ENCODE assay signal across 11 mouse cellular contexts in genomic region chr13:92828820-92829219, GRCm38 (mm10). TPM values are rescaled to one million over a fixed set of nuclear protein-coding genes. Genes with fewer than 3 reads are reported as not detected.
A peak's percentile ranks its signal among the peaks of the same experiment; 100 is the strongest.
DNase-seq lines count a peak whose midpoint lies in the region; ATAC-seq and TF ChIP-seq lines count a peak whose summit lies in the region.
"Had no signal": no experiment of that assay in that cellular context is flagged by ENCODE, and none has a peak within 500 bp of the region (broad histone marks: within the 10 kb centered on the region; RNA-seq: fewer than 3 reads in every experiment).

No protein-coding gene starts in this region.

- TF ChIP-seq EP300 in CH12.LX (IDR thresholded peaks at IDR 0.05; ENCODE audit: low read length) = no peak

- no peaks in the 10 kb centered on the region for H3K27me3 ChIP-seq in embryonic facial prominence, embryonic 11.5 days (ENCODE audit: control insufficient read depth, insufficient read depth, low read length)
- H3K27me3 ChIP-seq in embryonic facial prominence, embryonic 10.5 days (replicated peaks; ENCODE audit: low read depth, poor library complexity, severe bottlenecking) = no peaks in the 10 kb centered on the region
- no peaks in the 10 kb centered on the region for H3K27me3 ChIP-seq in kidney, postnatal 0 days (ENCODE audit: insufficient read depth, low read length)
- no peaks in the 10 kb centered on the region for H3K27me3 ChIP-seq in kidney, adult 2 months (replicated peaks; ENCODE audit: control insufficient read depth, insufficient read depth, low read length)
- H3K27me3 ChIP-seq in CH12.LX (replicated peaks) = no peaks in the 10 kb centered on the region
- no peaks in the 10 kb centered on the region for H3K27me3 ChIP-seq in limb, embryonic 13.5 days
- H3K27me3 ChIP-seq: liver, embryonic 13.5 days had no signal

- in situ Hi-C loops in CH12.LX (cut with MboI; ENCODE audit: low pct_ligation_motif_present, low pct_unique_long_range_greater_than_20kb, low sequenced_read_pairs) = no loop called here

- no peaks in the 10 kb centered on the region for H3K4me1 ChIP-seq in embryonic facial prominence, embryonic 11.5 days (ENCODE audit: control insufficient read depth, insufficient read depth, low read length)
- peaks cover 4% of the 10 kb centered on the region; the same call in 1 of the 2 replicates for H3K4me1 ChIP-seq in embryonic facial prominence, embryonic 10.5 days
- no peaks in the 10 kb centered on the region for H3K4me1 ChIP-seq in kidney, postnatal 0 days (replicated peaks; ENCODE audit: insufficient read depth, low read length)
- no peaks in the 10 kb centered on the region for H3K4me1 ChIP-seq in kidney, adult 2 months (ENCODE audit: control insufficient read depth, insufficient read depth, low read length)
- peaks cover 5 to 15% of the 10 kb centered on the region in 2 experiments for H3K4me1 ChIP-seq in CH12.LX (ENCODE audit: control insufficient read depth in 1 of 2, insufficient read depth in 2 of 2)
- H3K4me1 ChIP-seq in limb, embryonic 13.5 days = peaks cover 10% of the 10 kb centered on the region
- H3K4me1 ChIP-seq: liver, embryonic 13.5 days had no signal

- ATAC-seq in embryonic facial prominence, embryonic 11.5 days (replicated peaks; ENCODE audit: insufficient number of reproducible peaks, low FRiP score, low TSS enrichment, low read depth) = no peak
- no peak for ATAC-seq in kidney, postnatal 0 days (replicated peaks; ENCODE audit: low FRiP score, low read depth)
- ATAC-seq in limb, embryonic 13.5 days (ENCODE audit: low FRiP score, low read depth) = peak; percentile 24; the same call in 1 of the 2 replicates

- H3K27ac ChIP-seq in embryonic facial prominence, embryonic 11.5 days (replicated peaks; ENCODE audit: low read depth, low read length) = no peak overlapping the region
- no peak overlapping the region for H3K27ac ChIP-seq in embryonic facial prominence, embryonic 10.5 days (replicated peaks)
- no peak overlapping the region for H3K27ac ChIP-seq in kidney, postnatal 0 days
- no peak overlapping the region for H3K27ac ChIP-seq in kidney, adult 2 months (ENCODE audit: insufficient read depth, low read depth, low read length)
- no peak overlapping the region for H3K27ac ChIP-seq in CH12.LX (ENCODE audit: insufficient read depth, low read depth)
- peak overlapping the region; percentile 39 for H3K27ac ChIP-seq in limb, embryonic 13.5 days
- H3K27ac ChIP-seq: liver, embryonic 13.5 days had no signal

- H3K4me3 ChIP-seq in embryonic facial prominence, embryonic 11.5 days (ENCODE audit: low read depth, low read length) = no peak overlapping the region
- H3K4me3 ChIP-seq in embryonic facial prominence, embryonic 10.5 days = no peak overlapping the region
- no peak overlapping the region for H3K4me3 ChIP-seq in kidney, postnatal 0 days (replicated peaks; ENCODE audit: low read depth, low read length)
- no peak overlapping the region for H3K4me3 ChIP-seq in kidney, adult 2 months (ENCODE audit: insufficient read depth, low read depth, low read length)
- H3K4me3 ChIP-seq in CH12.LX (replicated peaks in 1 of 3; ENCODE audit: low read depth in 2 of 3, low read length in 2 of 3, poor library complexity in 1 of 3) = no peak overlapping the region
- H3K4me3 ChIP-seq in limb, embryonic 13.5 days = no peak overlapping the region
- H3K4me3 ChIP-seq: liver, embryonic 13.5 days had no signal

- H3K9me3 ChIP-seq in embryonic facial prominence, embryonic 11.5 days (replicated peaks; ENCODE audit: control insufficient read depth, low read length) = no peaks in the 10 kb centered on the region
- no peaks in the 10 kb centered on the region for H3K9me3 ChIP-seq in embryonic facial prominence, embryonic 10.5 days
- no peaks in the 10 kb centered on the region for H3K9me3 ChIP-seq in kidney, postnatal 0 days (replicated peaks; ENCODE audit: low read length)
- H3K9me3 ChIP-seq in CH12.LX (replicated peaks; ENCODE audit: low read length) = no peaks in the 10 kb centered on the region
- H3K9me3 ChIP-seq in limb, embryonic 13.5 days = no peaks in the 10 kb centered on the region
- H3K9me3 ChIP-seq: liver, embryonic 13.5 days had no signal

- H3K4me2 ChIP-seq in embryonic facial prominence, embryonic 11.5 days (ENCODE audit: low read depth, low read length) = no peak overlapping the region
- peak overlapping the region; percentile 22; the same call in 1 of the 2 replicates for H3K4me2 ChIP-seq in kidney, postnatal 0 days (ENCODE audit: low read length)
- peak overlapping the region; percentile 54 for H3K4me2 ChIP-seq in CH12.LX (ENCODE audit: insufficient read depth, low read depth, poor library complexity, severe bottlenecking)
- H3K4me2 ChIP-seq in limb, embryonic 13.5 days (replicated peaks) = peak overlapping the region; percentile 35
- H3K4me2 ChIP-seq: liver, embryonic 13.5 days had no signal

- TF ChIP-seq CTCF in kidney, postnatal 0 days (IDR thresholded peaks at IDR 0.05; ENCODE audit: low read depth) = no peak
- no peak for TF ChIP-seq CTCF in kidney, adult 2 months (conservative IDR thresholded peaks at IDR 0.05; ENCODE audit: insufficient read depth, insufficient read length, low read depth, low read length)
- no peak for TF ChIP-seq CTCF in CH12.LX (conservative IDR thresholded peaks at IDR 0.05 in 1 of 2, IDR thresholded peaks at IDR 0.05 in 1 of 2; ENCODE audit: low read depth in 2 of 2, low read length in 2 of 2)

- H3K9ac ChIP-seq in embryonic facial prominence, embryonic 11.5 days (replicated peaks; ENCODE audit: low read length) = no peak overlapping the region
- no peak overlapping the region for H3K9ac ChIP-seq in kidney, postnatal 0 days (ENCODE audit: low read depth, low read length)
- H3K9ac ChIP-seq in CH12.LX (ENCODE audit: insufficient read depth, low read depth) = peak overlapping the region; percentile 28; the same call in 1 of the 2 replicates
- H3K9ac ChIP-seq in limb, embryonic 13.5 days = no peak overlapping the region
- H3K9ac ChIP-seq: liver, embryonic 13.5 days had no signal

- dilution Hi-C loops in CH12.LX (cut with MboI; ENCODE audit: extremely low pct_ligation_motif_present, extremely low pct_unique_long_range_greater_than_20kb, low sequenced_read_pairs) = no loop called here

- no peak for TF ChIP-seq RAD21 in CH12.LX (IDR thresholded peaks at IDR 0.05; ENCODE audit: low read depth, low read length)

- peak; percentile 1 for DNase-seq in embryonic facial prominence, embryonic 11.5 days (ENCODE audit: low spot score)
- no peak for DNase-seq in embryonic facial prominence, embryonic 10.5 days (ENCODE audit: low spot score)
- peak; percentile 44 for DNase-seq in kidney, postnatal 0 days (ENCODE audit: low spot score)
- DNase-seq in kidney, adult 2 months = no peak
- peak; percentile 9 for DNase-seq in CH12.LX (ENCODE audit: extremely low read depth)
- DNase-seq in cerebellum, adult 11-12 months = no peak
- DNase-seq in spleen, adult 12 weeks (ENCODE audit: low spot score) = no peak
- DNase-seq: cerebellum, postnatal 25 days; kidney, adult 18-20 months; liver, embryonic 13.5 days had no signal

- no peak for TF ChIP-seq POLR2A in kidney, adult 2 months (IDR thresholded peaks at IDR 0.05; ENCODE audit: low read depth, low read length)
- TF ChIP-seq POLR2A in CH12.LX (IDR thresholded peaks at IDR 0.05; ENCODE audit: low read depth, low read length) = no peak

- no peaks in the 10 kb centered on the region for H3K36me3 ChIP-seq in embryonic facial prominence, embryonic 11.5 days (replicated peaks; ENCODE audit: control insufficient read depth, insufficient read depth, low read depth, low read length)
- no peaks in the 10 kb centered on the region for H3K36me3 ChIP-seq in embryonic facial prominence, embryonic 10.5 days (replicated peaks)
- no peaks in the 10 kb centered on the region for H3K36me3 ChIP-seq in kidney, postnatal 0 days (ENCODE audit: insufficient read depth, low read length)
- no peaks in the 10 kb centered on the region for H3K36me3 ChIP-seq in kidney, adult 2 months (ENCODE audit: control insufficient read depth, insufficient read depth, low read length)
- H3K36me3 ChIP-seq in CH12.LX (replicated peaks in 1 of 2; ENCODE audit: control insufficient read depth in 1 of 2, insufficient read depth in 1 of 2, low read length in 1 of 2) = no peaks in the 10 kb centered on the region
- H3K36me3 ChIP-seq in limb, embryonic 13.5 days = no peaks in the 10 kb centered on the region
- H3K36me3 ChIP-seq: liver, embryonic 13.5 days had no signal

- WGBS in embryonic facial prominence, embryonic 11.5 days = 55% methylated on average over 10 of the region's 10 CpGs
- WGBS in embryonic facial prominence, embryonic 10.5 days = 72% methylated on average over 10 of the region's 10 CpGs
- WGBS in kidney, postnatal 0 days = 40% methylated on average over 10 of the region's 10 CpGs
- WGBS in kidney, adult 2 months = 43% methylated on average over 10 of the region's 10 CpGs
- 36% methylated on average over 10 of the region's 10 CpGs for WGBS in limb, embryonic 13.5 days

- H3K79me2 ChIP-seq in CH12.LX (replicated peaks; ENCODE audit: control insufficient read depth, extremely low read depth, insufficient read depth, poor library complexity, severe bottlenecking) = no peaks in the 10 kb centered on the region

TF ChIP-seq in CH12.LX, 34 proteins besides CTCF, POLR2A, EP300 and RAD21:
- TF ChIP-seq NRF1 (IDR thresholded peaks at IDR 0.05; ENCODE audit: low read depth, low read length) = peak; percentile 74
- TF ChIP-seq E2F4 (IDR thresholded peaks at IDR 0.05; ENCODE audit: insufficient replicate concordance, low read depth, low read length) = no peak
- TF ChIP-seq TCF12 (IDR thresholded peaks at IDR 0.05; ENCODE audit: low read depth, low read length) = peak; percentile 23; the same call in 1 of the 2 replicates

RNA-seq across cellular contexts. Expression of gene Mtx3, which starts 15.7 kb away (rescaled TPM):
- 5.6 TPM in 2 replicates for polyA plus RNA-seq in embryonic facial prominence, embryonic 11.5 days (2014; fragmentation: Nextera tagmentation; extraction: Ambion mirVana)
- polyA plus RNA-seq in embryonic facial prominence, embryonic 10.5 days (2016; fragmentation: Nextera tagmentation; extraction: Ambion mirVana) = 2.6 and 3.8 TPM in 2 replicates
- 2.7 and 2.9 TPM in 2 replicates for polyA plus RNA-seq in kidney, postnatal 0 days (2015; fragmentation: Nextera tagmentation; extraction: Ambion mirVana)
- 5.0 and 5.4 TPM in 2 replicates for polyA plus RNA-seq in kidney, adult 2 months (2012; rRNA removed)
- 7.1 and 8.1 TPM in 2 replicates for total RNA-seq in CH12.LX (2012; rRNA removed)
- 10.9 and 12.9 TPM in 2 replicates for total RNA-seq in CH12.LX (2014; rRNA removed)
- 15.3 and 17.3 TPM in 2 replicates for polyA plus RNA-seq in CH12.LX (2012; ENCODE audit: insufficient read length, low read depth)
- polyA plus RNA-seq in limb, embryonic 13.5 days (2015; fragmentation: Nextera tagmentation; extraction: Ambion mirVana) = 5.1 TPM in 2 replicates

RNA-seq across cellular contexts. Expression of gene Thbs4, which starts 34.2 kb away (rescaled TPM):
- 3.8 and 3.9 TPM in 2 replicates for polyA plus RNA-seq in embryonic facial prominence, embryonic 11.5 days (2014; fragmentation: Nextera tagmentation; extraction: Ambion mirVana)
- polyA plus RNA-seq in embryonic facial prominence, embryonic 10.5 days (2016; fragmentation: Nextera tagmentation; extraction: Ambion mirVana) = 1.1 and 1.8 TPM in 2 replicates
- polyA plus RNA-seq in kidney, postnatal 0 days (2015; fragmentation: Nextera tagmentation; extraction: Ambion mirVana) = 1.3 and 2.0 TPM in 2 replicates
- polyA plus RNA-seq in kidney, adult 2 months (2012; rRNA removed) = 2.8 and 3.1 TPM in 2 replicates
- total RNA-seq in CH12.LX (2012; rRNA removed) (not detected in 2 replicates), CH12.LX (2014; rRNA removed) (not detected in 2 replicates)
- polyA plus RNA-seq in CH12.LX (2012; ENCODE audit: insufficient read length, low read depth) = not detected in 2 replicates
- polyA plus RNA-seq in limb, embryonic 13.5 days (2015; fragmentation: Nextera tagmentation; extraction: Ambion mirVana) = 22.9 and 33.4 TPM in 2 replicates

Comparison
In these comparisons a context has a peak if more than half of its experiments do, and no peak if none do; other contexts are left out.
1. DNase-seq: peak in embryonic facial prominence, embryonic 11.5 days (single experiment), kidney, postnatal 0 days (single experiment) and CH12.LX (single experiment); none in embryonic facial prominence, embryonic 10.5 days (single experiment), kidney, adult 2 months (single experiment), cerebellum, adult 11-12 months (single experiment) and spleen, adult 12 weeks (single experiment).